Mouse (Mus musculus): Measurements from ENCODE around the gene Nckap5.

The Nckap5 gene

DNA sequence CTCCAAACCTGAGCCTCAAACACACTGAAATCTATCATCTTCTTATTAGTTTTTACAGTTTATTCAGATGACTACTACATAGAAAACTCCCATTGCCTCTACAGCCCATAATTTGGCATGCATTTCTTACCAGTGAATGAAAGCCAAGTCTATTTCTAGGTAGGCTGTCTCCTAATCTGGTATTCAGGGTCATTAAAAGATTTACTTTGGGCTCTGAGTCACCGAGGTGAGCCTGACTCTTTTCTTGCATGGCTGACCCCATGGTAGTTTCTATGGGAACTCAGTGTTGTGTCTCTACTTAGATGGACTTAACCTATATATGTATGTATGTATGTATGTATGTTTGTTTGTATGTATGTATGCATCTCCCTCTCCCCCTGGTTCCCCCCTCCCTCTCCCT lies 63.6 kb downstream of the Nckap5 start:
- DNase-seq (ENCODE audit: extremely low spot score, low read depth, low spot score), result no peak

DNA sequence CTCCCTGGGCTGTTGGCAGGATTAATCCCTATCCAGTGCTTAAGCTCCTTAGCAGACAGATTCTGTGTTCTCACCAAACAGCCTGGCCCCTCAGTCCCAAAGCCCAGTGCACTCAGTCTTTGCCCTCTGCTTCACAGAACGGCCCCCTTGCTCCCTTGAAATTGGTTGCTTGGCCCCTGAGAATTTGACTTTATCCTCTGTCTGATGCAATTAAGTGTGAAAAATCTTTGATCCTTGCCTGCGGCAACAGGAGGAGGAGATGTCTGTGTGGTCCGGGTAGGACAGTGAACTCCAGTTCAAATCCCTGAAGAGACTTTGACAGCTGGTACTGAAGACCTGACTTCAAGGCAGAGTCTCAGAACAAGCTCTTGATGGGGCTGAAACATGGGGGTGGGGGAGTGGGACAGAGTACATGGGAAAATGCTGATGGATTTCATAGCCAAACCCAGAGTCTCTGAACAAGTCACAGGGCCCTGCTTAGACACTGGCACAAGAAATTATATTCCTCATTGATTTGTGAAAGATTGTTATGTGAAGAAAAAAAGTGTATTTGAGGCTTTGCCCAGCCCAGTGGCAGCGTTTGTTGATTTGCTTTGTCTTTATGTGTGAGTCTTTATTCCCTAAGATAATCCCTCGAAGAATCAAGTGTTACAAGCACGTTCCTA lies 65.0 kb downstream of the Nckap5 start:
- no peak for DNase-seq (ENCODE audit: extremely low spot score, low read depth, low spot score)

GRCm38 (mm10) chr1:126764201-126764600 lies 66.4 kb downstream of the Nckap5 start:
- no peak for DNase-seq (ENCODE audit: extremely low spot score, low read depth, low spot score)

DNA sequence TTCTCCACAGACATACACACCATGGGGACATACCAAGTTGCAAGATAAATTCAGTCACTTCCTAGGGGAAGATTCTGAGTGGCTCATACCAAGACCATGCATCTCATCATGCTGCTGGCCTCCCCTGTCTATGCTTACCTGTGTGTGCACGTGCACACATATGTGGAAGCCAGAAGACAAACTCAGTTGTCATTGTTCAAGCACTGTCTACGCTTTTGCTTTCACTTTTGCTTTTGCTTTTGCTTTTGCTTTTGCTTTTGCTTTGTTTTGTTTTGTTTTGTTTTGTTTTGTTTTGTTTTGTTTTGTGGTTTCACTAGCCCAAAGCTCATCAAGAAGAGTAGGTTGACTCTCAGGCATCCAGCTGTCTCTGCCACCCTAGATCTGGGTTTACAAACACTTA lies 67.4 kb downstream of the Nckap5 start:
- DNase-seq (ENCODE audit: extremely low spot score, low read depth, low spot score), result no peak

DNA sequence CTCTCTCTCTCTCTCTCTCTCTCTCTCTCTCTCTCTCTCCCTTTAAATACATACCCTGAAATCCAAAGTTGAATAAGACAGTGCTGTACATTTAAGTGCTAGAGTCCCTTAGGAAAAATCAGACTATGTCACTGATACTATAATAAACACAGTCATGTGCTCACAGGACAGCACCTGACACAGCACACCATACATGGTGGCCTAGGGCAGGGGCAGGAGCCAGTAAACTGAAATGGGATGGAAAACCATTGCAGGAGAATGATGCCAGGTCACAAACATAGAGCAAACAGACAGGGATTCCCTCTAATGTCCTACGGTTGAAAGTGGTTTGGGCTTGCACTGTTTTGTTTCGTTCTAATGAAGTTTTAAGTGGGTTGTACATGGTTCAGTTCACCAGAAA lies 70.2 kb downstream of the Nckap5 start:
- DNase-seq (ENCODE audit: extremely low spot score, low read depth, low spot score), result no peak

DNA sequence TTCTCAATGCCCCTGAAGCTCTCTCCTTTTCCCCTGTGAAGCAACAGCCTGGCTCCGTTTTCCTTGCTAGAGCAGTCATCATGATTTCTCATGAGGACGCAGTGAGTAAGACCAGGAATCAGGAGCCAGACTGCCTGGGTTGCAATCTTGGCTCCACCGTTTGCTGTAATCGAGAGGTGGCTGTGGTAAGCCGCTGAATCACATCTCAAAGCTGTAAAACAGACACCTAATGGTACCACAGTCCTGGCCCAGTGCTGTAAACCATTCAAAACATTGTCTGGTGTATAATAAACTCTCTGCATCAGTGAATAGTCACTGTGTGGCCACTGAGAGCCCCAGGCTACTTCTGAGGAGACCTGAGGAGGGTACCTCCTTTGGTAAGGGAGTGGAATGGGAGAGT lies 74.9 kb downstream of the Nckap5 start:
- no peak for DNase-seq (ENCODE audit: extremely low spot score, low read depth, low spot score)

DNA sequence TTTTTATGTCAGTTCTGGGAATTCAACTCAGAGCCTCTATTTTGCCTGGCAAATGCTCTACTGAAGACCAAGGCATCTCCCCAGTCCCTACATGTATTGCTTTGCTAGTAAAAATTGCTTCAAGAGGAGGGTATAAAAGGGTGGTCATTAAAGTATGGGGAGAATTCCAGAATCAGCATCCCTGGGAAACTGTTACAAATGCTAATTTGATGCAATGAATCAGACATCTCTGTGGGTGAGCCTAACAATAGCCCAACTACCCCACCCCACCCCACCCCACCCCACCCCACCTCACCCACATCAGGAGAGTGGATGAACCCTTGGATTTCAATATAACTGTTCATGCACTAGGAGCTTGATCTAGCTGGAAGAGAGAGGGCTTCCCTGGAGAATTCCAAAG lies 77.0 kb downstream of the Nckap5 start:
- DNase-seq (ENCODE audit: extremely low spot score, low read depth, low spot score), result no peak

DNA sequence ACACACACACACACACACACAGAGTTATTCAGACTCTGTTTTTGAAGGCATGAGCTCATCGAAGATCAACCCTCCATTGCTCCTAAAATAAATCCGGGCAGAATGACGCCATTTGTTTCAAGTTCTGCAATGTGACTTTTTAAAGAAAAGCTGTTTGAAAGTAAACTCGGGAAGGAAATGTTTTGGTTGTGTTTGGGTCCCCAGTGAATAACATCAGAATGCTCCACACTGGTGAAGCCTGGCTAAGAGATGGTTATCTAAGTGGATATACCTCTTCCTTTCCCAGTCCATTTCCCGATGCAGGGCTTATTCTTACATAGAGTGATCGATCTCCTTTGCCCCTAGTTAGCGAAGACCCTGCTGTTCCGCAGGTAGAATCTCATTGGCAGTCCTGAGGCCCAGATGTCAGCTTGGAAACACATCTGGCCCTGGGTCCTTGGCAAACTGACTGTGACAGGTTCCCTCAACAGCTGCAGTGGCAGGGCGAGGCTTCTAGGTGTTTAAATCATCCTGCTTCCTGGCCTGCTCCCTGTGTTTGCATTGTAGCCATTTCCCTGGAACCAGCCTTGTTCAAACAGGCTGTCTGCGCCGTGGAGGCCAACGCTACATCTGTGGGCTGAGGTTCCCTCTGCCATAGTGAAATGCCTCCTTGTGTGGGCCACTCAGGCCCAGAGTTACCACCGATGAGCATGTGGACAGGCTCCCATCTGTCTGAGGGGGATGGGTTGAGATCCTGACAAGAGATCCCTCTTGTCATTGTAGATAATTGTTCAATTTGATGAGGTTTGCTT lies 78.2 kb downstream of the Nckap5 start:
- no peak for DNase-seq (ENCODE audit: extremely low spot score, low read depth, low spot score)

GRCm38 (mm10) chr1:126751137-126751536 lies 79.5 kb downstream of the Nckap5 start:
- no peak for DNase-seq (ENCODE audit: extremely low spot score, low read depth, low spot score)

- DNase-seq (ENCODE audit: extremely low spot score, low read depth, low spot score), result no peak
These were observed 80.4 kb downstream of the Nckap5 start for GRCm38 (mm10) chr1:126750156-126750555.

DNA sequence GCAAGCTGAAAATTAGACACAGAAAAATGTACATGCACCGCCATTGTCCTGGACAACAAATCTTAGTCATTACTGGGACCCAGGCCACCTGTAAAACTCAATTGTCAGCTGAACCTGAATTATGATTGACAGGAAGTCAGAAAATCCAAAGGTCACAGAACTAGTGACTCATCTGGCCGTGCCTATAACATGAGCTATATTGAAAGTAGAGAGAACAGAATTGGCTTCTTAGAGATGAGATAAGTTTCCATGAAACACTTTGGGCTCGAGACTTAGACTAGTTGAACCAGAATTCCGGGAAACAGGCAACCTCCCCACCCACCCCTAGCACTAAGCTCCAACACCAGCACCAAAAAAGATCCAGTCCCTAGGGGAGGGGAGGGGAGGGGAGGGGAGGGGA lies 82.7 kb downstream of the Nckap5 start:
- DNase-seq (ENCODE audit: extremely low spot score, low read depth, low spot score), result no peak

GRCm38 (mm10) chr1:126745482-126746136 lies 85.0 kb downstream of the Nckap5 start:
- DNase-seq (ENCODE audit: extremely low spot score, low read depth, low spot score), result no peak

GRCm38 (mm10) chr1:126744631-126745305 lies 85.8 kb downstream of the Nckap5 start:
- DNase-seq (ENCODE audit: extremely low spot score, low read depth, low spot score), result peak; percentile 50

DNA sequence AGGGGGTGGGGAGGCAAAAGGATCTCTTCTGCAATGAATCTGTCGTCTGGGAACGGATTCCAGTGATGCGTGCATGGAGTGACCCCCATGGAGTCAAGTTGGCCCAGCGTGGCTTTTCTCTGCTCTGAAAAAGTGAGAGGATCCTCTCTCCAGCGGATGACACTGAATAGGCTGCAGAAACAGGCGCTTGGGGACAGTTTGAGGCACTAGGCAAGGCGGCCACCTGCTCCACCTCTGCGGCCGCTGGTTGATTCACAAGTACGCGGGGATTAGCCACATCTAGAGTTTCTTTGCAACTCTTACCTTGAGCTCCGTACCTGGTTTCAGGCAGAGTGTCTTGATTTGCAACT lies 92.3 kb downstream of the Nckap5 start:
- DNase-seq (ENCODE audit: extremely low spot score, low read depth, low spot score), result no peak

GRCm38 (mm10) chr1:126737554-126738290 lies 92.9 kb downstream of the Nckap5 start:
- peak; percentile 28 for DNase-seq (ENCODE audit: extremely low spot score, low read depth, low spot score)

DNA sequence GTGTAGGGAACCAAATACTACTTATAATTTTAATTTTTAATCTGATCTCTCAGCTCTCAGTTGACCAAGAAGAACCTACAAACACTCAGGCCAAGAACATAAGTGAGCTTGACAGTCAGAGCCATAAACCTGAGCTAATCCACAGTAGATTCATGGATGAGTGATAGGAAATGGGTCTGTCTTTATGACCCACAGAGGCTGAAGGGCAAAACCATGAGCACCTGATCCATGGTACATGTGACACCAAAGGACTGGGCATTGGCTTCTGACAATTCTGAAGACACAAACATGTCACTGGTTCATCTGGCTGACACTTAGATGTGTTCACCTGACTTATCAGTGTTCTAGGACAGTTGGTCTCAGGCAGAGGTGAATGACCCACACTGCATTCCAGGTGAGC lies 98.9 kb downstream of the Nckap5 start:
- DNase-seq (ENCODE audit: extremely low spot score, low read depth, low spot score), result no peak

DNA sequence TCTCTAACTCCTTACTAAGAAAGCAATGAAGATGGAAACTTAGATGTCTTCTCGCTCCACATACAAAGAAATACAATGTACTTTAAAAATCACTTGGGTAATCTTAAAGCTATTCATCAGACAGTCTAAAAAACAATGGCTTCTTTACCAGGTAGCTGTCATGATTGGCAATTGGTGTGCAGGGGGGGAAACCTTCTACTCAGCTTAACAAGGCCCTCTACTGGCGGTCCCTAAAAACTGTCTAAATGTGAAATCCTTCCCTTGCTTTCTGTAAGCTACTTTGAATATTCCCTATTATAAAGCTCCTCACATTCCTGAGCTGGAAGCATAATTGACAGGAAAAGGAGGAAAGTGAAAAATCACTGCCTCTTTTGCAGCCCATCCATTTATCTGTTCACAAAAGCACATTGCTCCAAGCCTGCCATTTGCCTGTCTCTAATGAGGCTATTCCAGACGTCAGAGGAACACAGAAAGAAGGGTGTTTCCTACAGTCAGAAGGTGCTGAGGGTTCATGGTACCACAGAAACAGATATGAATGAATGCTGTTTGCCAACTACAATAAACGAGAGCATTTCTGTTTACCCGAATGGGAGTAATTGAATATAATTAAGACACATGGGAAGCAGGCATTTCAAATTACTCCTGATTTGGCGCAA lies 104.1 kb downstream of the Nckap5 start:
- DNase-seq (ENCODE audit: extremely low spot score, low read depth, low spot score), result no peak

DNA sequence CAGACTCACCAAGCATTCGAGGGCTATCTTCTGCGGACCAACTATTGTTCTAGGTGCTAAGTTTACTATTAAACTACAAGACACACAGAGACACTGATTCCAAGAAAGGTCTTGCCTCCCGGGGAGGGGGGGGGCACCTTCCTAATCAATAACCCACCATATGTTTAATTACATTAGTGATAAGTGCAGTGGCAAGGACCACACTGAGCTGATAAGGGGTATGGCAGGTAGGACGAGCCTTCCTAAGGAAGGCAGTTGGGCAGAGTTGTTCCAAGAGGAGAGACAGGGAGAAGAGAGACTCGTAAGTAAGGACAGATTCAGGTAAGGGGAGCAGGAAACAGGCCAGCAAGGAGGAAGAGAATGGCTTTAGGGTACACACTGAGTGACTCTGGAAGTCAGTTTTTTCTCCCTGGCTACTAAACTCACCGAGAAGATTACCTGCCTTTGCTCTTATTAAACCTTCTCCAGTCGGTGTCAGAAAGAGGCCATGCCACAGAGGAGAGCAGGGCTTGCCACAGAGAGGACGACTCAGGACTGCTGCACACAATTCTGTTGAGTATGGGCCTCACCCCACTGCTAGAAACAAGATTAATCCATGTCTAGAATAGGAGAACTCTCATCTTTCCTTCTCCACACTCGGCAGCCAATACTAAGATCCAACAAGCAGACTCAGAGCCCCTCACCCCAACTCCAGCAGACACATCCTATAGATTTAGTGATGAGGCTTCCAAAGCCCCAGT lies 104.8 kb downstream of the Nckap5 start:
- DNase-seq (ENCODE audit: extremely low spot score, low read depth, low spot score), result no peak

GRCm38 (mm10) chr1:126721917-126722316 lies 108.7 kb downstream of the Nckap5 start:
- DNase-seq (ENCODE audit: extremely low spot score, low read depth, low spot score), result no peak

Data from hindlimb bud, embryonic 11.5 days (tissue).